Mouse (Mus musculus) left cerebral cortex, adult 6 months (tissue): ENCODE results near the gene Gm13288. TPM values are rescaled to one million over a fixed set of nuclear protein-coding genes. Genes with fewer than 3 reads are reported as not detected.

Experiments
- long read RNA-seq, 2 experiments: library from polyadenylated mRNA; unstranded; transcript quantifications; one replicate each; pipeline ENCODE4 v2.0.0; 2019 to 2020
- polyA plus RNA-seq: library from polyadenylated mRNA; unstranded; fragments of <200 nt; fragmentation: Nextera tagmentation; gene quantifications from 2 replicates; pipeline ENCODE4 v1.2.3, GENCODE M21; 2021

Gene Gm13288
- not detected in 2 replicates for polyA plus RNA-seq
- long read RNA-seq, experiment 1: 0 reads
- long read RNA-seq, experiment 2: 0 reads

DNA sequence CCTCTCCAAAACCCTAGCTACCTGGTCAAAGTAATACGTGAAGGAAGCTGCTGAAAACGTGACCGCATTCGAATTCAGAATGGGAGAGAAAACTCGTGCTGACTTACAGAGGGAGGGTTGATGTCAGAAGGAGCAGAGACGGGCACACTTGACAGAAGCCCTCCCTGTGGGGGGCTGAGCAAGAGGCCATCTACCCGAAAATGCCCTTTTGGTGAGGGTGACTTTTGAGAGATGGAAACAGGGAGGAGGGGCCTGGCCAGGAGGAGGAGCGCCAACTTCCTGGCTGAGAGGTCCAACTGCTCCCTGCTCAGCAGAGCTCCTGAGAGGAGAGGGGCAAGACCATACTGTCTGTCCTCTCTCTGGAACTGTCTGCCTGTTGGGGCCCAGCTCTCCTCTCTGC, at the start of gene Gm13288:
Gene Gm13288 (plus strand): TSS at position 301 of the 400 bp plus-strand sequence.

DNA sequence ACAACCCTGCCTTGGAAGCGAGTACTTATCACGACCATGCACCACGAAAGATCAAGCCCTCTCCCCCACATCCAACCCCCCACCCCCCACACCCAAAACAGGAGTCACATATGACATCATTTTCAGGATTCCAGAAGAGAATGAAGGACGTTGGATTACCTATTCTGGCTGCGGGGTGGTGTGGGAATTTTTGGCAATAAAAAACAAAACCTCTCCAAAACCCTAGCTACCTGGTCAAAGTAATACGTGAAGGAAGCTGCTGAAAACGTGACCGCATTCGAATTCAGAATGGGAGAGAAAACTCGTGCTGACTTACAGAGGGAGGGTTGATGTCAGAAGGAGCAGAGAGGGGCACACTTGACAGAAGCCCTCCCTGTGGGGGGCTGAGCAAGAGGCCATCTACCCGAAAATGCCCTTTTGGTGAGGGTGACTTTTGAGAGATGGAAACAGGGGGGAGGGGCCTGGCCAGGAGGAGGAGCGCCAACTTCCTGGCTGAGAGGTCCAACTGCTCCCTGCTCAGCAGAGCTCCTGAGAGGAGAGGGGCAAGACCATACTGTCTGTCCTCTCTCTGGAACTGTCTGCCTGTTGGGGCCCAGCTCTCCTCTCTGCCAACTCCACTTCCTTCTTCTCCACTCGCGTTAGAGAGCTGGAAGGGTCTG, 45.6 kb upstream of the Gm13288 start, which contains the start of gene Gm13283:
Gene Gm13283 (plus strand): TSS at position 510 of the 659 bp plus-strand sequence.

GRCm38 (mm10) chr4:88773534-88773933, 31.8 kb upstream of the Gm13288 start, which contains the start of gene Gm13290:
Gene Gm13290 (plus strand): TSS chr4:88773834.

DNA sequence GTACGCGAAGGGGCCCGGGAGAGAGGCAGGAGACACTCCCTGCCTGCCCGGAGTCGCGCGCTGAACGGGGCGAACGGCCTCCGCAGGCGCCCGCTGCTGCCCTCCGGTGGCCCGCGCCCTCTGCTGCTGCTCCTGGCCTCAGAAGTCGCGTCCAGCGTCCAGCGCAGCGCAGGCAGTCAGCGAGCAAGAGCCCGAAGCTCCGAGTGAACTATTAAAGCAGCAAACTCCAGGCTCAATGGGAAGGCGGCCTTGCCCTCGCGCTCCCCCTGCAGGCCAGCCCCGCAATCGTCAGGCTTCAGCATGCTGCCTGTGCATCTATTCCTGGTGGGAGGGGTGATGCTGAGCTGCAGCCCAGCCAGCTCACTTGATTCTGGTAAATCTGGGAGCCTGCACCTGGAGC, 28.7 kb upstream of the Gm13288 start, which contains the start of gene Gm13289:
Gene Gm13289 (plus strand): TSS at position 301 of the 400 bp plus-strand sequence.

DNA sequence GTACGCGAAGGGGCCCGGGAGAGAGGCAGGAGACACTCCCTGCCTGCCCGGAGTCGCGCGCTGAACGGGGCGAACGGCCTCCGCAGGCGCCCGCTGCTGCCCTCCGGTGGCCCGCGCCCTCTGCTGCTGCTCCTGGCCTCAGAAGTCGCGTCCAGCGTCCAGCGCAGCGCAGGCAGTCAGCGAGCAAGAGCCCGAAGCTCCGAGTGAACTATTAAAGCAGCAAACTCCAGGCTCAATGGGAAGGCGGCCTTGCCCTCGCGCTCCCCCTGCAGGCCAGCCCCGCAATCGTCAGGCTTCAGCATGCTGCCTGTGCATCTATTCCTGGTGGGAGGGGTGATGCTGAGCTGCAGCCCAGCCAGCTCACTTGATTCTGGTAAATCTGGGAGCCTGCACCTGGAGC, 25.8 kb upstream of the Gm13288 start, which contains the start of gene Gm13272:
Gene Gm13272 (plus strand): TSS at position 301 of the 400 bp plus-strand sequence.

GRCm38 (mm10) chr4:88781831-88782230, 23.5 kb upstream of the Gm13288 start, which contains the start of gene Ifnz:
Gene Ifnz (plus strand): TSS chr4:88782131.

GRCm38 (mm10) chr4:88785409-88785808, 19.9 kb upstream of the Gm13288 start, which contains the start of gene Gm13276:
Gene Gm13276 (plus strand): TSS chr4:88785709.

GRCm38 (mm10) chr4:88788402-88788801, 16.9 kb upstream of the Gm13288 start, which contains the start of gene Gm13277:
Gene Gm13277 (plus strand): TSS chr4:88788632.

DNA sequence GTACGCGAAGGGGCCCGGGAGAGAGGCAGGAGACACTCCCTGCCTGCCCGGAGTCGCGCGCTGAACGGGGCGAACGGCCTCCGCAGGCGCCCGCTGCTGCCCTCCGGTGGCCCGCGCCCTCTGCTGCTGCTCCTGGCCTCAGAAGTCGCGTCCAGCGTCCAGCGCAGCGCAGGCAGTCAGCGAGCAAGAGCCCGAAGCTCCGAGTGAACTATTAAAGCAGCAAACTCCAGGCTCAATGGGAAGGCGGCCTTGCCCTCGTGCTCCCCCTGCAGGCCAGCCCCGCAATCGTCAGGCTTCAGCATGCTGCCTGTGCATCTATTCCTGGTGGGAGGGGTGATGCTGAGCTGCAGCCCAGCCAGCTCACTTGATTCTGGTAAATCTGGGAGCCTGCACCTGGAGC, 14.1 kb upstream of the Gm13288 start, which contains the start of gene Gm13278:
Gene Gm13278 (plus strand): TSS at position 301 of the 400 bp plus-strand sequence.

DNA sequence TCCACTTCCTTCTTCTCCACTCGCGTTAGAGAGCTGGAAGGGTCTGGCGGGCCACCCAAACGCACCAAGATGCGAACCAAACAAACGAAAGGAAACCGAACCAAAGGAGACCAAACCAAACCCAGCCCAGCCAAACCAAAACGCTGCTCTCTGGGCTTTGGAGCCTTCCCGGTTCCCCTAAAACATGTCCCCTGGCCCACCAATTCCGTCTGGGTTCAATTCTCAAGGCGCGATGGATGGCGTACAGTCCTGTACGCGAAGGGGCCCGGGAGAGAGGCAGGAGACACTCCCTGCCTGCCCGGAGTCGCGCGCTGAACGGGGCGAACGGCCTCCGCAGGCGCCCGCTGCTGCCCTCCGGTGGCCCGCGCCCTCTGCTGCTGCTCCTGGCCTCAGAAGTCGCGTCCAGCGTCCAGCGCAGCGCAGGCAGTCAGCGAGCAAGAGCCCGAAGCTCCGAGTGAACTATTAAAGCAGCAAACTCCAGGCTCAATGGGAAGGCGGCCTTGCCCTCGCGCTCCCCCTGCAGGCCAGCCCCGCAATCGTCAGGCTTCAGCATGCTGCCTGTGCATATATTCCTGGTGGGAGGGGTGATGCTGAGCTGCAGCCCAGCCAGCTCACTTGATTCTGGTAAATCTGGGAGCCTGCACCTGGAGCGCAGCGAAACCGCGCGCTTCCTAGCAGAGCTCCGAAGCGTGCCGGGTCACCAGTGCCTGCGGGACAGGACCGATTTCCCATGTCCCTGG, 11.2 kb upstream of the Gm13288 start, which contains the start of gene Gm13275:
Gene Gm13275 (plus strand): TSS at position 552 of the 740 bp plus-strand sequence.

DNA sequence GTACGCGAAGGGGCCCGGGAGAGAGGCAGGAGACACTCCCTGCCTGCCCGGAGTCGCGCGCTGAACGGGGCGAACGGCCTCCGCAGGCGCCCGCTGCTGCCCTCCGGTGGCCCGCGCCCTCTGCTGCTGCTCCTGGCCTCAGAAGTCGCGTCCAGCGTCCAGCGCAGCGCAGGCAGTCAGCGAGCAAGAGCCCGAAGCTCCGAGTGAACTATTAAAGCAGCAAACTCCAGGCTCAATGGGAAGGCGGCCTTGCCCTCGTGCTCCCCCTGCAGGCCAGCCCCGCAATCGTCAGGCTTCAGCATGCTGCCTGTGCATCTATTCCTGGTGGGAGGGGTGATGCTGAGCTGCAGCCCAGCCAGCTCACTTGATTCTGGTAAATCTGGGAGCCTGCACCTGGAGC, 8.2 kb upstream of the Gm13288 start, which contains the start of gene Gm13279:
Gene Gm13279 (plus strand): TSS at position 301 of the 400 bp plus-strand sequence.

DNA sequence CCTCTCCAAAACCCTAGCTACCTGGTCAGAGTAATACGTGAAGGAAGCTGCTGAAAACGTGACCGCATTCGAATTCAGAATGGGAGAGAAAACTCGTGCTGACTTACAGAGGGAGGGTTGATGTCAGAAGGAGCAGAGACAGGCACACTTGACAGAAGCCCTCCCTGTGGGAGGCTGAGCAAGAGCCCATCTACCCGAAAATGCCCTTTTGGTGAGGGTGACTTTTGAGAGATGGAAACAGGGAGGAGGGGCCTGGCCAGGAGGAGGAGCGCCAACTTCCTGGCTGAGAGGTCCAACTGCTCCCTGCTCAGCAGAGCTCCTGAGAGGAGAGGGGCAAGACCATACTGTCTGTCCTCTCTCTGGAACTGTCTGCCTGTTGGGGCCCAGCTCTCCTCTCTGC, 6.0 kb upstream of the Gm13288 start, which contains the start of gene Gm13285:
Gene Gm13285 (plus strand): TSS at position 301 of the 400 bp plus-strand sequence.

DNA sequence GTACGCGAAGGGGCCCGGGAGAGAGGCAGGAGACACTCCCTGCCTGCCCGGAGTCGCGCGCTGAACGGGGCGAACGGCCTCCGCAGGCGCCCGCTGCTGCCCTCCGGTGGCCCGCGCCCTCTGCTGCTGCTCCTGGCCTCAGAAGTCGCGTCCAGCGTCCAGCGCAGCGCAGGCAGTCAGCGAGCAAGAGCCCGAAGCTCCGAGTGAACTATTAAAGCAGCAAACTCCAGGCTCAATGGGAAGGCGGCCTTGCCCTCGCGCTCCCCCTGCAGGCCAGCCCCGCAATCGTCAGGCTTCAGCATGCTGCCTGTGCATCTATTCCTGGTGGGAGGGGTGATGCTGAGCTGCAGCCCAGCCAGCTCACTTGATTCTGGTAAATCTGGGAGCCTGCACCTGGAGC, 2.4 kb upstream of the Gm13288 start, which contains the start of gene Gm13287:
Gene Gm13287 (plus strand): TSS at position 301 of the 400 bp plus-strand sequence.

GRCm38 (mm10) chr4:88815928-88816327, 10.6 kb downstream of the Gm13288 start, which contains the start of gene Ifna7:
Gene Ifna7 (plus strand): TSS chr4:88816228.

GRCm38 (mm10) chr4:88819659-88820058, 14.3 kb downstream of the Gm13288 start, which contains the start of gene Ifna11:
Gene Ifna11 (plus strand): TSS chr4:88819959.

DNA sequence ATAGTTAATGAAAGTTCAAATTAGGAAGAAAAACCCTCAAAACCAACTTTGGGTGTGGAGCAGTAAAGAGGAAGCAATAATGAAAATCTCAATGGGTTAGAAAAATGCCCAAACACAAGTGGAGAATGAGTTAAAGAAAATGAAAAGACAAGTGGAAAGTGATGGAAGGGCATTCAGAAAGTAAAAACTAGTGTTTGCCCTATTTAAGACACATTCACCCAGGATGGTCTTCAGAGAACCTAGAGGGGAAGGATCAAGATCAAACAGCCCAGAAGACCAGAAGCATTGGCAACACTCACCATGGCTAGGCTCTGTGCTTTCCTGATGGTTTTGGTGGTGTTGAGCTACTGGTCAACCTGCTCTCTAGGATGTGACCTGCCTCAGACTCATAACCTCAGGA, 21.8 kb downstream of the Gm13288 start, which contains the start of gene Ifna6:
Gene Ifna6 (plus strand): TSS at position 301 of the 400 bp plus-strand sequence.

GRCm38 (mm10) chr4:88835225-88835624, 29.9 kb downstream of the Gm13288 start, which contains the start of gene Ifna5:
Gene Ifna5 (plus strand): TSS chr4:88835525.

GRCm38 (mm10) chr4:88841438-88841911, 36.1 kb downstream of the Gm13288 start, which contains the start of gene Ifna4:
Gene Ifna4 (plus strand): TSS chr4:88841861.

GRCm38 (mm10) chr4:88849698-88850097, 44.4 kb downstream of the Gm13288 start, which contains the start of gene Ifna1:
Gene Ifna1 (plus strand): TSS chr4:88850087.

